Mouse (Mus musculus) liver, adult (tissue): ENCODE data around the gene Spi1.

Experiments
- GATA4 ChIP-seq: IDR thresholded peaks from 2 replicates; pipeline ENCODE4 v1.6.1; 2014; ENCODE audit warnings: mild to moderate bottlenecking, low read length; ENCODE audit not compliant: insufficient replicate concordance

The Spi1 gene

GRCm38 (mm10) chr2:91157002-91157752, 75.0 kb downstream of the Spi1 start:
- no peak for TF ChIP-seq GATA4

- peak; percentile 78; the same call in 1 of the 2 replicates for TF ChIP-seq GATA4
Observed at GRCm38 (mm10) chr2:91160591-91160990, 78.4 kb downstream of the Spi1 start.

- no peak for TF ChIP-seq GATA4
Observed at GRCm38 (mm10) chr2:91162952-91163351, 80.8 kb downstream of the Spi1 start.

GRCm38 (mm10) chr2:91163532-91163931, 81.3 kb downstream of the Spi1 start:
- no peak for TF ChIP-seq GATA4

GRCm38 (mm10) chr2:91164991-91165390, 82.8 kb downstream of the Spi1 start:
- no peak for TF ChIP-seq GATA4
